Mouse (Mus musculus) adrenal gland, postnatal 4 days (tissue): Measurements from ENCODE around the gene 4933402E13Rik. TPM values are rescaled to one million over a fixed set of nuclear protein-coding genes. Genes with fewer than 3 reads are reported as not detected.

Source experiments
- DNase-seq, 2 experiments: peaks; one replicate each; pipeline ENCODE4 v3.0.0; 2021 to 2022; ENCODE audit warnings: low spot score in 2 of 2, mixed read lengths in 2 of 2
- long read RNA-seq, 2 experiments: library from polyadenylated mRNA; stranded (forward); transcript quantifications; one replicate each; pipeline ENCODE4 v2.0.0; 2021
- total RNA-seq, 2 experiments: library from RNA; stranded (reverse); gene quantifications; 2 replicates each; pipeline ENCODE4 v1.2.3; 2021

4933402E13Rik gene
- not detected for total RNA-seq
- long read RNA-seq, experiment 1, result 0 reads
- long read RNA-seq, experiment 2, result 0 reads

GRCm38 (mm10) chrX:62283199-62283598 is at the start of gene 4933402E13Rik:
TSS of gene 4933402E13Rik (plus strand) at chrX:62283499.
- DNase-seq, result no peak

Other genes starting within 250 kb of the 4933402E13Rik start
- gene 4931400O07Rik, start 184.5 kb downstream of the 4933402E13Rik start, total RNA-seq, result not detected